Mouse (Mus musculus) bone marrow macrophage, adult 2 months (primary cell): ENCODE data around the gene Scnn1g. TPM values are rescaled to one million over a fixed set of nuclear protein-coding genes. Genes with fewer than 3 reads are reported as not detected.

Source experiments
- H3K27ac ChIP-seq: 2 replicates; pipeline ENCODE4 v1.5.1; 2012; ENCODE audit warnings: low read depth, low read length; ENCODE audit not compliant: insufficient read depth
- H3K4me1 ChIP-seq: 2 replicates; pipeline ENCODE4 v1.6.1; 2012; ENCODE audit warnings: low read length; ENCODE audit not compliant: control insufficient read depth, insufficient read depth
- H3K4me3 ChIP-seq: 2 replicates; pipeline ENCODE4 v1.5.1; 2012; ENCODE audit warnings: mild to moderate bottlenecking, low read length, moderate library complexity; ENCODE audit not compliant: insufficient read depth
- CTCF ChIP-seq: IDR thresholded peaks from 2 replicates; pipeline ENCODE4 v1.5.1; 2012; ENCODE audit warnings: low read depth, mild to moderate bottlenecking, low read length, moderate library complexity
- POLR2A ChIP-seq: IDR thresholded peaks from 2 replicates; pipeline ENCODE4 v1.6.1; 2012; ENCODE audit warnings: mild to moderate bottlenecking, low read depth, low read length, borderline replicate concordance
- polyA plus RNA-seq: library from polyadenylated mRNA; stranded (reverse); fragments of >200 nt; gene quantifications from 2 replicates; pipeline ENCODE4 v1.2.4, GENCODE M21; 2012; ENCODE audit not compliant: missing spikeins, insufficient read depth, insufficient read length

The Scnn1g gene
- polyA plus RNA-seq, 1 experiment = not detected

DNA sequence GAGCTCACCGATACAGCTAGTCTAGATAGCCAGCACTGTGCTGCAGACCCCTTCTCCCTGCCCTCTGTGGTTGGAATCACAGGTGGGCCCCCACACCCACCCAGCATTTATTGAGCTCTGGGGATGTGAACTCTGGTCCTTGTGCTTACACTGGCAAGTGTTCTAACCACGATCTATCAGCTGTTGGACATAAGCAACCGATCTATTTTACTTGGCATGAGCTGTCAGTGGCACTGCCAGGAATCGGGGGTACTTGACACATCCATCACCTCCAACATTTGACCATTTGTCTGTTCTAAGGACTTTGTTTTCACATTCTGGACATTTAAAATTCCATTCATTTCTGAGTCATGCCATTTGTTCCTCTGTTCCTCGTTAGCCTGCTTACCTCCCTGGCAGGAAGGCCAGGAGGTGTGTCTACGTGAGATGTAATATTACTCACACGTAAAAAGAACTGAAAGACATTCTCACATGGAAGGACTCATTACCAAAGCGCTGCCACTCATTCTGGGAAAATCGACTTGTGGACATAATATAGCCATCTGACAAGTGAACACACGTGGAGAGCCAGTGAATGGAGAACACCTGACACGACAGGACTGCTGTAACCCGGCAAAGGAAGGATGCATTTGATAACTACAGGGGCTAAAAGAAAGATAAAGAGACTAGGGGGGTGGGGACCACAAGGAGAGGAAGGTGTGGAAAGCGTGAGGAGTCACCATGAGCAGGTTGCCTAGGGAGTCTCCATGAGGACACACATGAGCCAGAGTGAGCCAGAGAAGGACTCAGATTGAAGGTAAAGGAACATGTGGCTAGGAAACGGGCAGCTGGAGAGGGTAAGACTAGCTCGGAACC, 73.7 kb downstream of the Scnn1g start:
- H3K4me1 ChIP-seq = no peaks in the 10 kb centered on the region
- no peak overlapping the region for H3K27ac ChIP-seq
- H3K4me3 ChIP-seq = no peak overlapping the region
- TF ChIP-seq POLR2A = no peak
- TF ChIP-seq CTCF = no peak

Other genes with a start within 250 kb of the Scnn1g start
- gene Usp31, start 27.2 kb upstream of the Scnn1g start, polyA plus RNA-seq = 5.0 and 6.4 TPM in 2 replicates
- not detected in 2 replicates for gene Scnn1b, start 130.6 kb downstream of the Scnn1g start, polyA plus RNA-seq
- 20.4 and 25.3 TPM in 2 replicates for gene Cog7, start 247.2 kb downstream of the Scnn1g start, polyA plus RNA-seq